In genomic region chr6:129041470-129041869, GRCm38 (mm10) we compare ENCODE assay signal across 39 mouse cellular contexts. TPM values are rescaled to one million over a fixed set of nuclear protein-coding genes. Genes with fewer than 3 reads are reported as not detected.
"Had no signal": no experiment of that assay in that cellular context is flagged by ENCODE, and none has a peak within 500 bp of the region (broad histone marks: within the 10 kb centered on the region; RNA-seq: fewer than 3 reads in every experiment).

No protein-coding gene starts in this region.

- H3K9ac ChIP-seq: heart, embryonic 12.5 days; hindbrain, embryonic 12.5 days; hindbrain, embryonic 14.5 days; intestine, embryonic 15.5 days; kidney, embryonic 15.5 days; limb, embryonic 12.5 days; liver, embryonic 12.5 days; liver, embryonic 14.5 days had no signal

- H3K27me3 ChIP-seq: heart, embryonic 12.5 days; hindbrain, embryonic 12.5 days; intestine, embryonic 15.5 days; kidney, embryonic 15.5 days; limb, embryonic 12.5 days; liver, embryonic 12.5 days had no signal

- DNase-seq: gastrocnemius, adult 2 months; gastrocnemius, postnatal 10 days; gastrocnemius, postnatal 25 days; heart, adult 18-20 months; heart, postnatal 10 days; heart, postnatal 4 days; kidney, adult 2 months; kidney, adult 9 months; kidney, postnatal 14 days; kidney, postnatal 36 days; layer of hippocampus, adult 9-11 months; layer of hippocampus, postnatal 36 days; liver had no signal

- H3K36me3 ChIP-seq: heart, embryonic 10.5 days; heart, embryonic 12.5 days; hindbrain, embryonic 10.5 days; hindbrain, embryonic 12.5 days; intestine, embryonic 15.5 days; kidney, embryonic 15.5 days; limb, embryonic 10.5 days; limb, embryonic 12.5 days; liver, embryonic 12.5 days had no signal

- H3K9me3 ChIP-seq: heart, embryonic 10.5 days; heart, embryonic 12.5 days; hindbrain, embryonic 10.5 days; hindbrain, embryonic 12.5 days; intestine, embryonic 15.5 days; kidney, embryonic 15.5 days; limb, embryonic 10.5 days; limb, embryonic 12.5 days; liver, embryonic 12.5 days had no signal

- H3K27ac ChIP-seq: gastrocnemius, adult 2 months; heart, embryonic 10.5 days; hindbrain, embryonic 10.5 days; hindbrain, embryonic 12.5 days; hindbrain, embryonic 14.5 days; intestine, embryonic 15.5 days; kidney, embryonic 15.5 days; kidney, postnatal 0 days; limb, embryonic 10.5 days; limb, embryonic 12.5 days; liver, embryonic 12.5 days; liver, embryonic 14.5 days had no signal

- H3K4me3 ChIP-seq: gastrocnemius, adult 2 months; heart, embryonic 10.5 days; heart, embryonic 12.5 days; hindbrain, embryonic 10.5 days; hindbrain, embryonic 12.5 days; intestine, embryonic 15.5 days; kidney, embryonic 15.5 days; limb, embryonic 10.5 days; limb, embryonic 12.5 days; liver, embryonic 12.5 days had no signal

- ATAC-seq: hindbrain, embryonic 16.5 days; inflammation-experienced regulatory T-cells, adult 6 months; intestine, embryonic 15.5 days; intestine, postnatal 0 days; liver, embryonic 12.5 days had no signal

- H3K4me1 ChIP-seq: heart, embryonic 10.5 days; heart, embryonic 12.5 days; hindbrain, embryonic 10.5 days; hindbrain, embryonic 12.5 days; intestine, embryonic 15.5 days; kidney, embryonic 15.5 days; limb, embryonic 10.5 days; limb, embryonic 12.5 days; liver, embryonic 12.5 days had no signal

- H3K4me2 ChIP-seq: heart, embryonic 12.5 days; hindbrain, embryonic 12.5 days; hindbrain, embryonic 14.5 days; intestine, embryonic 15.5 days; kidney, embryonic 15.5 days; limb, embryonic 12.5 days; liver, embryonic 12.5 days had no signal

RNA-seq across cellular contexts. Expression of gene Klrb1f, which starts 4.2 kb away (rescaled TPM):
- total RNA-seq: gastrocnemius, adult 2 months; gastrocnemius, postnatal 10 days; gastrocnemius, postnatal 25 days; gastrocnemius, postnatal 4 days; heart, adult 18-20 months; heart, postnatal 10 days; heart, postnatal 25 days; heart, postnatal 4 days; layer of hippocampus, adult 18-20 months; layer of hippocampus, adult 8-10 months; layer of hippocampus, postnatal 14 days; layer of hippocampus, postnatal 36 days; left cerebral cortex, adult 18-20 months; left cerebral cortex, adult 8-10 months; left cerebral cortex, postnatal 10 days; left cerebral cortex, postnatal 36 days had no signal
- polyA plus RNA-seq: heart, embryonic 10.5 days; heart, embryonic 12.5 days had no signal

RNA-seq across cellular contexts. Expression of gene Clec2e, which starts 59.2 kb away (rescaled TPM):
- total RNA-seq: granulocyte monocyte progenitor cell, adult 5-6 weeks; heart, adult 18-20 months; heart, postnatal 10 days; heart, postnatal 4 days; layer of hippocampus, adult 18-20 months; layer of hippocampus, adult 8-10 months; layer of hippocampus, postnatal 14 days; layer of hippocampus, postnatal 36 days; left cerebral cortex, adult 18-20 months; left cerebral cortex, adult 8-10 months; left cerebral cortex, postnatal 10 days; left cerebral cortex, postnatal 36 days had no signal
- polyA plus RNA-seq: heart, embryonic 10.5 days; heart, embryonic 12.5 days; heart, embryonic 14.5 days; hindbrain, embryonic 10.5 days; hindbrain, embryonic 12.5 days; hindbrain, embryonic 14.5 days; hindbrain, embryonic 16.5 days; inflammation-experienced regulatory T-cells, adult 6 months; kidney, adult 2 months; kidney, postnatal 0 days; limb, embryonic 10.5 days; limb, embryonic 12.5 days; liver, embryonic 12.5 days; liver, embryonic 14.5 days had no signal
